ENCODE assay signal across 8 mouse cellular contexts in genomic region chr9:14697903-14698302, GRCm38 (mm10). TPM values are rescaled to one million over a fixed set of nuclear protein-coding genes. Genes with fewer than 3 reads are reported as not detected.
DNase-seq lines count a peak whose midpoint lies in the region; ATAC-seq and TF ChIP-seq lines count a peak whose summit lies in the region.

No protein-coding gene starts in this region.

- 34% methylated on average over 4 of the region's 4 CpGs for WGBS in liver, embryonic 14.5 days (ENCODE audit: insufficient replicate concordance)
- 58% methylated on average over 4 of the region's 4 CpGs for WGBS in midbrain, embryonic 15.5 days

- no peak for ATAC-seq in liver, embryonic 14.5 days (ENCODE audit: insufficient read depth)
- ATAC-seq in cerebellum, adult (ENCODE audit: insufficient number of reproducible peaks, low FRiP score, low TSS enrichment): no peak
- no peak for ATAC-seq in midbrain, embryonic 15.5 days (replicated peaks)

- H3K27me3 ChIP-seq in liver, embryonic 14.5 days (ENCODE audit: control insufficient read depth, insufficient read depth, low read length): no peaks in the 10 kb centered on the region
- H3K27me3 ChIP-seq in midbrain, embryonic 15.5 days (replicated peaks): no peaks in the 10 kb centered on the region

- H3K4me1 ChIP-seq in liver, embryonic 14.5 days (replicated peaks; ENCODE audit: control insufficient read depth in 2 of 2, insufficient read depth in 2 of 2, low read length in 1 of 2): peaks cover 0 to 1% of the 10 kb centered on the region in 2 experiments; a peak in 1 of 4 replicates
- no peaks in the 10 kb centered on the region for H3K4me1 ChIP-seq in midbrain, embryonic 15.5 days

- no peak for TF ChIP-seq EP300 in liver, embryonic 14.5 days (IDR thresholded peaks at IDR 0.05; ENCODE audit: low read depth)

- no peak overlapping the region for H3K27ac ChIP-seq in liver, embryonic 14.5 days
- H3K27ac ChIP-seq in midbrain, embryonic 15.5 days: no peak overlapping the region

- no peaks in the 10 kb centered on the region for H3K36me3 ChIP-seq in liver, embryonic 14.5 days (replicated peaks; ENCODE audit: control insufficient read depth, insufficient read depth, low read depth)
- no peaks in the 10 kb centered on the region for H3K36me3 ChIP-seq in midbrain, embryonic 15.5 days (replicated peaks)

- intact Hi-C loops in left cerebral cortex, postnatal 4 days (cut with DNase I): loop anchor here (5.0 to 10.0 kb wide), 3 partner anchors 83 to 1466 kb away; no protein-coding TSS in a partner anchor

- peak; percentile 62 for TF ChIP-seq CTCF in liver, embryonic 14.5 days (IDR thresholded peaks at IDR 0.05; ENCODE audit: low read depth)

- H3K4me3 ChIP-seq in liver, embryonic 14.5 days (ENCODE audit: insufficient read depth in 1 of 2, low read depth in 2 of 2, low read length in 2 of 2): no peak overlapping the region
- no peak overlapping the region for H3K4me3 ChIP-seq in midbrain, embryonic 15.5 days

- H3K9me3 ChIP-seq in liver, embryonic 14.5 days (ENCODE audit: control insufficient read depth, low read length): no peaks in the 10 kb centered on the region
- H3K9me3 ChIP-seq in midbrain, embryonic 15.5 days: no peaks in the 10 kb centered on the region

- no peak overlapping the region for H3K9ac ChIP-seq in liver, embryonic 14.5 days (replicated peaks)
- H3K9ac ChIP-seq in midbrain, embryonic 15.5 days: no peak overlapping the region

- DNase-seq in left cerebral cortex, postnatal 4 days: peak; percentile 32
- DNase-seq in left cerebral cortex, adult 9 months (ENCODE audit: low spot score in 2 of 2): no peak
- peak; percentile 91 for DNase-seq in R1 (ENCODE audit: low read depth, low spot score)
- DNase-seq in liver, embryonic 14.5 days (ENCODE audit: low read depth in 3 of 3, low spot score in 3 of 3): peak in 2 of 3 experiments; percentile 18 to 23
- DNase-seq in thymus, postnatal 0 days (ENCODE audit: low spot score): peak; percentile 75
- DNase-seq in right cerebral cortex, adult 18-20 months: no peak

- no peak overlapping the region for H3K4me2 ChIP-seq in liver, embryonic 14.5 days (ENCODE audit: low read depth)
- no peak overlapping the region for H3K4me2 ChIP-seq in midbrain, embryonic 15.5 days

RNA-seq across cellular contexts. Expression of gene Piwil4, which starts 42.6 kb away (rescaled TPM):
- total RNA-seq in left cerebral cortex, postnatal 4 days (2021): under 1 TPM in 1 of 2 experiments, not detected in 1; 0.18 TPM
- 0.04 and 0.08 TPM in 2 replicates for polyA plus RNA-seq in liver, embryonic 14.5 days (2012; rRNA removed)
- 0.13 TPM in 1 of 2 replicates, not detected in the other for polyA plus RNA-seq in liver, embryonic 14.5 days (2014; fragmentation: Nextera tagmentation; extraction: Ambion mirVana)
- polyA plus RNA-seq in thymus, postnatal 0 days (2015; fragmentation: Nextera tagmentation; extraction: Ambion mirVana): 1.0 and 1.2 TPM in 2 replicates
- polyA plus RNA-seq in midbrain, embryonic 15.5 days (2015; fragmentation: Nextera tagmentation; extraction: Ambion mirVana): 0.34 and 0.66 TPM in 2 replicates

RNA-seq across cellular contexts. Expression of gene Amotl1, which starts 53.0 kb away (rescaled TPM):
- 10 to 100 TPM; 21.6 to 23.4 TPM for total RNA-seq in left cerebral cortex, postnatal 4 days (2021)
- polyA plus RNA-seq in liver, embryonic 14.5 days (2012; rRNA removed): 1.9 and 2.0 TPM in 2 replicates
- polyA plus RNA-seq in liver, embryonic 14.5 days (2014; fragmentation: Nextera tagmentation; extraction: Ambion mirVana): 1.7 and 1.8 TPM in 2 replicates
- polyA plus RNA-seq in thymus, postnatal 0 days (2015; fragmentation: Nextera tagmentation; extraction: Ambion mirVana): 6.6 and 7.9 TPM in 2 replicates
- 10.6 and 11.8 TPM in 2 replicates for polyA plus RNA-seq in midbrain, embryonic 15.5 days (2015; fragmentation: Nextera tagmentation; extraction: Ambion mirVana)

RNA-seq across cellular contexts. Expression of gene Fut4, which starts 54.3 kb away (rescaled TPM):
- 1 to 10 TPM in 1 of 2 experiments, under 1 TPM in 1; 0.70 to 1.1 TPM for total RNA-seq in left cerebral cortex, postnatal 4 days (2021)
- 0.30 and 0.39 TPM in 2 replicates for polyA plus RNA-seq in liver, embryonic 14.5 days (2012; rRNA removed)
- polyA plus RNA-seq in liver, embryonic 14.5 days (2014; fragmentation: Nextera tagmentation; extraction: Ambion mirVana): 0.37 and 0.66 TPM in 2 replicates
- polyA plus RNA-seq in thymus, postnatal 0 days (2015; fragmentation: Nextera tagmentation; extraction: Ambion mirVana): 1.9 TPM in 2 replicates
- 2.1 and 2.2 TPM in 2 replicates for polyA plus RNA-seq in midbrain, embryonic 15.5 days (2015; fragmentation: Nextera tagmentation; extraction: Ambion mirVana)

Comparison
In these comparisons a context has a peak if more than half of its experiments do, and no peak if none do; other contexts are left out.
1. DNase-seq: peak in left cerebral cortex, postnatal 4 days (single experiment), R1 (single experiment), liver, embryonic 14.5 days (2 of 3) and thymus, postnatal 0 days (single experiment); none in left cerebral cortex, adult 9 months (0 of 2) and right cerebral cortex, adult 18-20 months (single experiment).